Mouse (Mus musculus): ENCODE measurements around the gene Gm20388.

DNA sequence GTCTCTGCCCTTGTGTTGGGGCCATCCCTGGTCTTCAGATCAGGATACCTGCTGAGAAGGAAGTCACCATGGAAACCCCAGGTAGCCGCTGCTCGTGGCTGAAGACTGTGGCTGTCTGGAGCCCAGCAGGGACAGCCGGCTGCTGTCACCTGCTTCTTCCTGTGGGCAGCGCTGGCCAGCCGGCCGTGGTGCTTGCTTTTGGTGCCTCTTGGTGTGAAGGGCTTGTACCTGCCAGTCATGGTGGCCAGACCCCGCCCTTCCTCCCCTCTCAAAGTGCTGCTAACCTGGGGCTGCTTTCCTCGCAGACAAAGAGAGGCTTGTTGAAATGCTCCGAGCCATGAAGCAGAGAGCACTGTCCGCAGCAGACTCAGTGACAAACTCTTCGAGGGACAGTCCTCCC is 663.2 kb downstream of the Gm20388 start:
- TF ChIP-seq EP300 (IDR thresholded peaks at IDR 0.05; ENCODE audit: low read depth) (no peak), CTCF (IDR thresholded peaks at IDR 0.05; ENCODE audit: low read depth) (no peak)

Data from liver, embryonic 14.5 days (tissue).